30 mouse cellular contexts compared by ENCODE assay signal in genomic region chr17:8455601-8456000, GRCm38 (mm10). TPM values are rescaled to one million over a fixed set of nuclear protein-coding genes. Genes with fewer than 3 reads are reported as not detected.
A peak's percentile ranks its signal among the peaks of the same experiment; 100 is the strongest.
DNase-seq lines count a peak whose midpoint lies in the region; ATAC-seq and TF ChIP-seq lines count a peak whose summit lies in the region.
"Had no signal": no experiment of that assay in that cellular context is flagged by ENCODE, and none has a peak within 500 bp of the region (broad histone marks: within the 10 kb centered on the region; RNA-seq: fewer than 3 reads in every experiment).

No protein-coding gene starts in this region.

- no peak overlapping the region for H3K9ac ChIP-seq in heart, postnatal 0 days (replicated peaks; ENCODE audit: low read depth, low read length)
- H3K9ac ChIP-seq in kidney, embryonic 16.5 days (replicated peaks; ENCODE audit: low read length) = no peak overlapping the region
- H3K9ac ChIP-seq: embryonic facial prominence, embryonic 13.5 days; forebrain, embryonic 13.5 days; hindbrain, embryonic 15.5 days; limb, embryonic 13.5 days; liver, embryonic 12.5 days; midbrain, embryonic 13.5 days; neural tube, embryonic 12.5 days had no signal

- intact Hi-C loops in heart, postnatal 36 days (cut with DNase I) = no loop called here

- ATAC-seq in heart, postnatal 0 days (ENCODE audit: insufficient read depth, low read depth) = 0 out of 2 replicates have a peak, but pooled peaks have one; percentile 33
- ATAC-seq in kidney, embryonic 16.5 days (ENCODE audit: low FRiP score, low TSS enrichment) = 0 out of 2 replicates have a peak, but pooled peaks have one; percentile 71
- ATAC-seq: forebrain, embryonic 13.5 days; intestine, embryonic 16.5 days; liver, embryonic 12.5 days had no signal

- 51% methylated on average over 7 of the region's 7 CpGs for WGBS in heart, postnatal 0 days
- 41% methylated on average over 7 of the region's 7 CpGs for WGBS in kidney, embryonic 16.5 days

- no peak overlapping the region for H3K27ac ChIP-seq in heart, postnatal 0 days (ENCODE audit: low read depth)
- no peak overlapping the region for H3K27ac ChIP-seq in kidney, embryonic 16.5 days (ENCODE audit: low read length)
- H3K27ac ChIP-seq: embryonic facial prominence, embryonic 13.5 days; forebrain, embryonic 13.5 days; hindbrain, embryonic 15.5 days; limb, embryonic 13.5 days; liver, embryonic 12.5 days; midbrain, embryonic 13.5 days; neural tube, embryonic 12.5 days had no signal

- H3K4me3 ChIP-seq in heart, postnatal 0 days (ENCODE audit: low read depth, low read length) = no peak overlapping the region
- no peak overlapping the region for H3K4me3 ChIP-seq in kidney, embryonic 16.5 days (ENCODE audit: low read length)
- H3K4me3 ChIP-seq: embryonic facial prominence, embryonic 13.5 days; erythroblast, embryonic 14.5 days; forebrain, embryonic 13.5 days; hindbrain, embryonic 15.5 days; limb, embryonic 13.5 days; liver, embryonic 12.5 days; midbrain, embryonic 13.5 days; neural tube, embryonic 12.5 days had no signal

- H3K9me3 ChIP-seq in heart, postnatal 0 days (replicated peaks; ENCODE audit: control insufficient read depth, low read length) = no peaks in the 10 kb centered on the region
- no peaks in the 10 kb centered on the region for H3K9me3 ChIP-seq in kidney, embryonic 16.5 days (ENCODE audit: low read length)
- H3K9me3 ChIP-seq: embryonic facial prominence, embryonic 13.5 days; forebrain, embryonic 13.5 days; hindbrain, embryonic 15.5 days; limb, embryonic 13.5 days; liver, embryonic 12.5 days; midbrain, embryonic 13.5 days; neural tube, embryonic 12.5 days had no signal

- H3K4me1 ChIP-seq in heart, postnatal 0 days (ENCODE audit: control insufficient read depth, insufficient read depth) = 0 out of 2 replicates have a peak, but pooled peaks cover 4% of the 10 kb centered on the region
- H3K4me1 ChIP-seq in kidney, embryonic 16.5 days (ENCODE audit: insufficient read depth, low read length) = peaks cover 7% of the 10 kb centered on the region; the same call in 1 of the 2 replicates
- H3K4me1 ChIP-seq: embryonic facial prominence, embryonic 13.5 days; limb, embryonic 13.5 days; liver, embryonic 12.5 days had no signal

- H3K27me3 ChIP-seq in heart, postnatal 0 days (ENCODE audit: control insufficient read depth, insufficient read depth, low read length) = 0 out of 2 replicates have a peak, but pooled peaks cover 5% of the 10 kb centered on the region
- H3K27me3 ChIP-seq in kidney, embryonic 16.5 days (ENCODE audit: insufficient read depth, low read length) = no peaks in the 10 kb centered on the region
- H3K27me3 ChIP-seq: embryonic facial prominence, embryonic 13.5 days; forebrain, embryonic 13.5 days; hindbrain, embryonic 15.5 days; neural tube, embryonic 12.5 days had no signal

- H3K36me3 ChIP-seq in heart, postnatal 0 days (replicated peaks; ENCODE audit: control insufficient read depth, insufficient read depth, low read length) = no peaks in the 10 kb centered on the region
- H3K36me3 ChIP-seq in kidney, embryonic 16.5 days (ENCODE audit: insufficient read depth, low read length) = no peaks in the 10 kb centered on the region
- H3K36me3 ChIP-seq: embryonic facial prominence, embryonic 13.5 days; hindbrain, embryonic 15.5 days; limb, embryonic 13.5 days; liver, embryonic 12.5 days; midbrain, embryonic 13.5 days; neural tube, embryonic 12.5 days had no signal

- TF ChIP-seq EP300 in heart, postnatal 0 days (IDR thresholded peaks at IDR 0.05; ENCODE audit: low read depth) = no peak

- no peak overlapping the region for H3K4me2 ChIP-seq in heart, postnatal 0 days (ENCODE audit: low read depth, low read length)
- no peak overlapping the region for H3K4me2 ChIP-seq in kidney, embryonic 16.5 days (replicated peaks; ENCODE audit: low read depth, low read length)
- H3K4me2 ChIP-seq: embryonic facial prominence, embryonic 13.5 days; forebrain, embryonic 13.5 days; hindbrain, embryonic 15.5 days; limb, embryonic 13.5 days; liver, embryonic 12.5 days; midbrain, embryonic 13.5 days; neural tube, embryonic 12.5 days had no signal

- no peak for TF ChIP-seq CTCF in heart, postnatal 0 days (IDR thresholded peaks at IDR 0.05; ENCODE audit: low read depth)

- no peak for DNase-seq in heart, postnatal 0 days (ENCODE audit: low spot score)
- no peak for DNase-seq in heart, postnatal 36 days
- no peak for DNase-seq in kidney, postnatal 14 days
- peak; percentile 56 for DNase-seq in Muller cell, postnatal 12 days (ENCODE audit: inconsistent ontology term)
- peak; percentile 52 for DNase-seq in retina, postnatal 1 day
- no peak for DNase-seq in testis, postnatal 14 days (ENCODE audit: low spot score)
- DNase-seq: cerebellum, adult 2 months; cerebellum, postnatal 25 days; gastrocnemius, postnatal 36 days; heart, postnatal 10 days; kidney, postnatal 36 days; lung, adult 18-20 months; lung, postnatal 10 days; right cerebral cortex, postnatal 4 days; thymus, adult 18-20 months had no signal

RNA-seq across cellular contexts. Expression of gene T, which starts 21.4 kb away (rescaled TPM):
- not detected in 2 replicates for total RNA-seq in heart, postnatal 0 days (2014; rRNA removed; ENCODE audit: low replicate concordance)
- polyA plus RNA-seq in heart, postnatal 0 days (2015; fragmentation: Nextera tagmentation; extraction: Ambion mirVana) = 0.12 and 0.15 TPM in 2 replicates
- not detected for total RNA-seq in heart, postnatal 36 days (2021)
- polyA plus RNA-seq in kidney, embryonic 16.5 days (2015; fragmentation: Nextera tagmentation; extraction: Ambion mirVana) = 0.10 and 0.24 TPM in 2 replicates
- total RNA-seq: adrenal gland, adult 18-20 months; gastrocnemius, adult 18-20 months; gastrocnemius, postnatal 36 days; heart, adult 8-10 months; heart, postnatal 10 days; left cerebral cortex, adult 18-20 months; left cerebral cortex, postnatal 25 days had no signal
- polyA plus RNA-seq: erythroblast, embryonic 14.5 days; liver, embryonic 12.5 days had no signal

Comparison
In these comparisons a context has a peak if more than half of its experiments do, and no peak if none do; other contexts are left out.
1. DNase-seq: peak in Muller cell, postnatal 12 days (single experiment) and retina, postnatal 1 day (single experiment); none in heart, postnatal 0 days (single experiment), heart, postnatal 36 days (0 of 2), kidney, postnatal 14 days (single experiment) and testis, postnatal 14 days (single experiment).